Mouse (Mus musculus): ENCODE results near the gene Cd68. TPM values are rescaled to one million over a fixed set of nuclear protein-coding genes. Genes with fewer than 3 reads are reported as not detected.
"Not testable (repeated sequence)": the region's sequence is repeated elsewhere in the genome, so short reads cannot be mapped to it uniquely, and the experiment has no call there.

Cd68 gene
- total and polyA plus RNA-seq, 3 experiments = 7.4 to 14.8 (median 7.6) TPM

- Histone ChIP-seq H3K4me3 (no peak overlapping the region), H3K4me1 (ENCODE audit: control insufficient read depth, insufficient read depth, low read length) (peaks cover 4% of the 10 kb centered on the region; the same call in 1 of the 2 replicates), H3K27ac (peak overlapping the region; percentile 57), H3K36me3 (ENCODE audit: control insufficient read depth, insufficient read depth, low read length) (no peaks in the 10 kb centered on the region), H3K79me2 (replicated peaks; ENCODE audit: control insufficient read depth, insufficient read depth, low read length) (no peaks in the 10 kb centered on the region), H3K27me3 (ENCODE audit: control insufficient read depth, insufficient read depth, low read length) (no peaks in the 10 kb centered on the region), H3K9ac (ENCODE audit: low read depth, low read length) (no peak overlapping the region)
- WGBS = 42% methylated on average over 6 of the region's 6 CpGs
- peak; percentile 80 to 87 for DNase-seq
- TF ChIP-seq EP300 (IDR thresholded peaks at IDR 0.05; ENCODE audit: insufficient read depth, low read depth, low read length) (peak; percentile 92), POLR2A (IDR thresholded peaks at IDR 0.05; ENCODE audit: insufficient read depth, low read depth, low read length) (no peak), CTCF (IDR thresholded peaks at IDR 0.05) (no peak)
- intact Hi-C loops (cut with DNase I) = no loop called here
Measured at GRCm38 (mm10) chr11:69706775-69707479, 41.0 kb upstream of the Cd68 start.

DNA sequence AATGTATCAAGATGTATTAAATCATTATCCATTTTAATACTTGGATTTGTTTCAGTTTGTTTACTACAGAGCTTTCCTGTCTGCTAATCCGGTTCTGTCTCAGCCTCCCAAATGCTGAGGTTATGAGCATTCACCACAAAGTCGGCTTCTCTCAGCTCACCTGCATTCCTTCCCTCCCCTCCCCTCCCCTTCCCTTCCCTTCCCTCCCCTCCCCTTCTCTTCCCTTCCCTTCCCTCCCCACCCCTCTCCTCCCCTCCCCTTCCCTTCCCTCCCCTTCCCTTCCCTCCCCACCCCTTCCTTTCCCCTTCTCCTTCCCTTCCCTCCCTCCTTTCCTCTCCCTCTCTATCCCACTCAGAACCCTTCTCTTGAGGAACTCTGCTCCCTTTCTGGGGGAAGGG lies 38.7 kb upstream of the Cd68 start:
- Histone ChIP-seq H3K9ac (ENCODE audit: low read depth, low read length) (no peak overlapping the region), H3K79me2 (replicated peaks; ENCODE audit: control insufficient read depth, insufficient read depth, low read length) (no peaks in the 10 kb centered on the region), H3K4me1 (ENCODE audit: control insufficient read depth, insufficient read depth, low read length) (peaks cover 4% of the 10 kb centered on the region; the same call in 1 of the 2 replicates), H3K36me3 (ENCODE audit: control insufficient read depth, insufficient read depth, low read length) (no peaks in the 10 kb centered on the region), H3K4me3 (no peak overlapping the region), H3K27me3 (ENCODE audit: control insufficient read depth, insufficient read depth, low read length) (no peaks in the 10 kb centered on the region), H3K27ac (no peak overlapping the region)
- no peak for DNase-seq
- TF ChIP-seq POLR2A (IDR thresholded peaks at IDR 0.05; ENCODE audit: insufficient read depth, low read depth, low read length) (no peak), CTCF (IDR thresholded peaks at IDR 0.05) (no peak), EP300 (IDR thresholded peaks at IDR 0.05; ENCODE audit: insufficient read depth, low read depth, low read length) (no peak)
- WGBS = 27% methylated on average over 2 of the region's 2 CpGs
- intact Hi-C loops (cut with DNase I) = no loop called here

- no peak overlapping the region for H3K27ac ChIP-seq
- no peaks in the 10 kb centered on the region for H3K36me3 ChIP-seq (ENCODE audit: control insufficient read depth, insufficient read depth, low read length)
- H3K79me2 ChIP-seq (replicated peaks; ENCODE audit: control insufficient read depth, insufficient read depth, low read length) = no peaks in the 10 kb centered on the region
- no peaks in the 10 kb centered on the region for H3K27me3 ChIP-seq (ENCODE audit: control insufficient read depth, insufficient read depth, low read length)
- intact Hi-C loops (cut with DNase I) = no loop called here
- no peak for TF ChIP-seq POLR2A (IDR thresholded peaks at IDR 0.05; ENCODE audit: insufficient read depth, low read depth, low read length)
- TF ChIP-seq EP300 (IDR thresholded peaks at IDR 0.05; ENCODE audit: insufficient read depth, low read depth, low read length) = no peak
- 61% methylated on average over 8 of the region's 8 CpGs for WGBS
- H3K4me1 ChIP-seq (ENCODE audit: control insufficient read depth, insufficient read depth, low read length) = peaks cover 4% of the 10 kb centered on the region; the same call in 1 of the 2 replicates
- H3K4me3 ChIP-seq = no peak overlapping the region
- H3K9ac ChIP-seq (ENCODE audit: low read depth, low read length) = no peak overlapping the region
- DNase-seq = no peak
Measured at GRCm38 (mm10) chr11:69703814-69704612, 38.1 kb upstream of the Cd68 start.

- H3K36me3 ChIP-seq (ENCODE audit: control insufficient read depth, insufficient read depth, low read length); H3K27ac ChIP-seq; H3K4me1 ChIP-seq (ENCODE audit: control insufficient read depth, insufficient read depth, low read length); H3K79me2 ChIP-seq (replicated peaks; ENCODE audit: control insufficient read depth, insufficient read depth, low read length); DNase-seq; H3K9ac ChIP-seq (ENCODE audit: low read depth, low read length); intact Hi-C loops (cut with DNase I); H3K4me3 ChIP-seq; H3K27me3 ChIP-seq (ENCODE audit: control insufficient read depth, insufficient read depth, low read length): not testable (repeated sequence)
- 89% methylated on average over 3 of the region's 3 CpGs for WGBS
Measured at GRCm38 (mm10) chr11:69703381-69703780, 37.4 kb upstream of the Cd68 start.

- H3K79me2 ChIP-seq (replicated peaks; ENCODE audit: control insufficient read depth, insufficient read depth, low read length); DNase-seq; H3K27ac ChIP-seq; H3K9ac ChIP-seq (ENCODE audit: low read depth, low read length); H3K36me3 ChIP-seq (ENCODE audit: control insufficient read depth, insufficient read depth, low read length); H3K4me3 ChIP-seq; intact Hi-C loops (cut with DNase I); H3K27me3 ChIP-seq (ENCODE audit: control insufficient read depth, insufficient read depth, low read length); H3K4me1 ChIP-seq (ENCODE audit: control insufficient read depth, insufficient read depth, low read length): not testable (repeated sequence)
- 95% methylated on average over 10 of the region's 10 CpGs for whole genome bisulfite sequencing
Measured at GRCm38 (mm10) chr11:69702886-69703285, 36.9 kb upstream of the Cd68 start.

GRCm38 (mm10) chr11:69699595-69699994 lies 33.6 kb upstream of the Cd68 start:
- Histone ChIP-seq H3K36me3 (ENCODE audit: control insufficient read depth, insufficient read depth, low read length) (no peaks in the 10 kb centered on the region), H3K79me2 (replicated peaks; ENCODE audit: control insufficient read depth, insufficient read depth, low read length) (no peaks in the 10 kb centered on the region), H3K27ac (no peak overlapping the region), H3K4me1 (ENCODE audit: control insufficient read depth, insufficient read depth, low read length) (peaks cover 1% of the 10 kb centered on the region; the same call in 1 of the 2 replicates), H3K4me3 (no peak overlapping the region), H3K9ac (ENCODE audit: low read depth, low read length) (no peak overlapping the region), H3K27me3 (ENCODE audit: control insufficient read depth, insufficient read depth, low read length) (no peaks in the 10 kb centered on the region)
- no peak for TF ChIP-seq CTCF (IDR thresholded peaks at IDR 0.05)
- TF ChIP-seq POLR2A (IDR thresholded peaks at IDR 0.05; ENCODE audit: insufficient read depth, low read depth, low read length) = no peak
- TF ChIP-seq EP300 (IDR thresholded peaks at IDR 0.05; ENCODE audit: insufficient read depth, low read depth, low read length) = no peak
- 36% methylated on average over 1 of the region's 1 CpGs for WGBS
- intact Hi-C loops (cut with DNase I) = no loop called here
- no peak for DNase-seq
